Comparison of ENCODE assay signal across 8 mouse cellular contexts in genomic region chr6:119479876-119480705, GRCm38 (mm10). TPM values are rescaled to one million over a fixed set of nuclear protein-coding genes. Genes with fewer than 3 reads are reported as not detected.
DNase-seq lines count a peak whose midpoint lies in the region; ATAC-seq and TF ChIP-seq lines count a peak whose summit lies in the region.

No protein-coding gene starts in this region.

- H3K27me3 ChIP-seq in intestine, embryonic 16.5 days (replicated peaks; ENCODE audit: control insufficient read depth, insufficient read depth, low read length): no peaks in the 10 kb centered on the region
- H3K27me3 ChIP-seq in limb, embryonic 12.5 days: no peaks in the 10 kb centered on the region
- no peaks in the 10 kb centered on the region for H3K27me3 ChIP-seq in midbrain, embryonic 14.5 days (ENCODE audit: control insufficient read depth, insufficient read depth, low read length)

- H3K27ac ChIP-seq in left cerebral cortex, adult 2 months: peak overlapping the region; percentile 90
- H3K27ac ChIP-seq in cortical plate, adult 2 months (ENCODE audit: insufficient read depth, low read length): peak overlapping the region; percentile 90
- peak overlapping the region; percentile 98 for H3K27ac ChIP-seq in intestine, embryonic 16.5 days (ENCODE audit: low read length)
- peak overlapping the region; percentile 99 for H3K27ac ChIP-seq in limb, embryonic 12.5 days
- peak overlapping the region; percentile 100 for H3K27ac ChIP-seq in midbrain, embryonic 14.5 days (replicated peaks; ENCODE audit: low read depth, low read length)

- no peaks in the 10 kb centered on the region for H3K9me3 ChIP-seq in intestine, embryonic 16.5 days (ENCODE audit: control insufficient read depth, low read length)
- H3K9me3 ChIP-seq in limb, embryonic 12.5 days: no peaks in the 10 kb centered on the region
- no peaks in the 10 kb centered on the region for H3K9me3 ChIP-seq in midbrain, embryonic 14.5 days (ENCODE audit: control insufficient read depth, low read length)

- DNase-seq in left cerebral cortex, adult 2 months (ENCODE audit: extremely low spot score in 1 of 2, low spot score in 2 of 2): peak; percentile 49 to 50
- no peak for DNase-seq in left cerebral cortex, adult 11 months (ENCODE audit: low spot score)
- peak; percentile 58 for DNase-seq in gastrocnemius, postnatal 14 days
- DNase-seq in midbrain, embryonic 14.5 days: peak; percentile 74
- DNase-seq in spleen, postnatal 10 days (ENCODE audit: low spot score in 2 of 2): peak; percentile 72 to 73

- peak overlapping the region; percentile 94 for H3K9ac ChIP-seq in intestine, embryonic 16.5 days (ENCODE audit: low read depth, low read length)
- H3K9ac ChIP-seq in limb, embryonic 12.5 days (replicated peaks): peak overlapping the region; percentile 93
- H3K9ac ChIP-seq in midbrain, embryonic 14.5 days (replicated peaks; ENCODE audit: low read length): peak overlapping the region; percentile 89

- WGBS in intestine, embryonic 16.5 days: under 1% methylated on average over 63 of the region's 70 CpGs
- WGBS in limb, embryonic 12.5 days: under 1% methylated on average over 70 of the region's 70 CpGs
- under 1% methylated on average over 69 of the region's 70 CpGs for WGBS in midbrain, embryonic 14.5 days

- ATAC-seq in intestine, embryonic 16.5 days: peak; percentile 60
- ATAC-seq in limb, embryonic 12.5 days (ENCODE audit: insufficient number of reproducible peaks, insufficient read depth, low FRiP score, low TSS enrichment, low read depth): no peak
- ATAC-seq in midbrain, embryonic 14.5 days (ENCODE audit: low FRiP score, low TSS enrichment): peak; percentile 44

- no peaks in the 10 kb centered on the region for H3K36me3 ChIP-seq in intestine, embryonic 16.5 days (ENCODE audit: control insufficient read depth, insufficient read depth, low read length)
- peaks cover 27% of the 10 kb centered on the region; the same call in 1 of the 2 replicates for H3K36me3 ChIP-seq in limb, embryonic 12.5 days
- peaks cover 25% of the 10 kb centered on the region for H3K36me3 ChIP-seq in midbrain, embryonic 14.5 days (ENCODE audit: control insufficient read depth, insufficient read depth, low read length)

- TF ChIP-seq CTCF in left cerebral cortex, adult 2 months (IDR thresholded peaks at IDR 0.05): no peak
- TF ChIP-seq CTCF in cortical plate, adult 2 months (IDR thresholded peaks at IDR 0.05; ENCODE audit: extremely low read depth, insufficient read depth, low read length): no peak

- intact Hi-C loops in left cerebral cortex, adult 2 months (cut with DNase I): loop anchor here (5.0 to 10.0 kb wide), 3 partner anchors 285 to 555 kb away; partner anchors contain the start of gene Wnk1
- intact Hi-C loops in gastrocnemius, postnatal 14 days (cut with DNase I; ENCODE audit: low total_unique reads): loop anchor here (10.0 kb wide), 1 partner anchor 285 kb away; no protein-coding TSS in a partner anchor

- peak overlapping the region; percentile 94 for H3K4me2 ChIP-seq in intestine, embryonic 16.5 days (ENCODE audit: low read depth, low read length)
- H3K4me2 ChIP-seq in limb, embryonic 12.5 days: peak overlapping the region; percentile 100
- peak overlapping the region; percentile 100 for H3K4me2 ChIP-seq in midbrain, embryonic 14.5 days (ENCODE audit: low read length)

- TF ChIP-seq POLR2A in cortical plate, adult 2 months (IDR thresholded peaks at IDR 0.05; ENCODE audit: extremely low read depth, insufficient read depth, low read length): no peak; the same call in 1 of the 2 replicates

- peaks cover 10% of the 10 kb centered on the region for H3K4me1 ChIP-seq in cortical plate, adult 2 months (ENCODE audit: control insufficient read depth, insufficient read depth, low read length)
- peaks cover 27% of the 10 kb centered on the region for H3K4me1 ChIP-seq in intestine, embryonic 16.5 days (ENCODE audit: control insufficient read depth, insufficient read depth, low read length)
- H3K4me1 ChIP-seq in limb, embryonic 12.5 days (replicated peaks): peaks cover 62% of the 10 kb centered on the region
- H3K4me1 ChIP-seq in midbrain, embryonic 14.5 days (ENCODE audit: control insufficient read depth, insufficient read depth, low read length): peaks cover 25% of the 10 kb centered on the region

- peak overlapping the region; percentile 88 for H3K4me3 ChIP-seq in left cerebral cortex, adult 2 months
- H3K4me3 ChIP-seq in cortical plate, adult 2 months (ENCODE audit: insufficient read depth, low read length): peak overlapping the region; percentile 93
- H3K4me3 ChIP-seq in intestine, embryonic 16.5 days (ENCODE audit: low read length): peak overlapping the region; percentile 59
- peak overlapping the region; percentile 84 for H3K4me3 ChIP-seq in limb, embryonic 12.5 days (replicated peaks)
- H3K4me3 ChIP-seq in midbrain, embryonic 14.5 days (replicated peaks; ENCODE audit: low read depth, low read length): peak overlapping the region; percentile 91

RNA-seq across cellular contexts. Expression of gene Fbxl14, which starts 0.6 kb away (rescaled TPM):
- total RNA-seq in left cerebral cortex, adult 2 months (2021): 10 to 100 TPM; 35.9 to 40.4 TPM
- 29.0 and 29.4 TPM in 2 replicates for polyA plus RNA-seq in cortical plate, adult 2 months (2012; rRNA removed)
- 10 to 100 TPM in 1 of 2 experiments, 1 to 10 TPM in 1; 9.2 to 11.1 TPM for total RNA-seq in gastrocnemius, postnatal 14 days (2021)
- polyA plus RNA-seq in intestine, embryonic 16.5 days (2015; fragmentation: Nextera tagmentation; extraction: Ambion mirVana): 3.7 and 4.1 TPM in 2 replicates
- 4.2 and 4.9 TPM in 2 replicates for polyA plus RNA-seq in limb, embryonic 12.5 days (2016; fragmentation: Nextera tagmentation; extraction: Ambion mirVana)
- polyA plus RNA-seq in midbrain, embryonic 14.5 days (2014; fragmentation: Nextera tagmentation; extraction: Ambion mirVana): 5.5 and 5.6 TPM in 2 replicates
